Mouse (Mus musculus): ENCODE data around the gene Parn.
A peak's percentile ranks its signal among the peaks of the same experiment; 100 is the strongest.
"Not testable (repeated sequence)": the region's sequence is repeated elsewhere in the genome, so short reads cannot be mapped to it uniquely, and the experiment has no call there.

Parn gene

DNA sequence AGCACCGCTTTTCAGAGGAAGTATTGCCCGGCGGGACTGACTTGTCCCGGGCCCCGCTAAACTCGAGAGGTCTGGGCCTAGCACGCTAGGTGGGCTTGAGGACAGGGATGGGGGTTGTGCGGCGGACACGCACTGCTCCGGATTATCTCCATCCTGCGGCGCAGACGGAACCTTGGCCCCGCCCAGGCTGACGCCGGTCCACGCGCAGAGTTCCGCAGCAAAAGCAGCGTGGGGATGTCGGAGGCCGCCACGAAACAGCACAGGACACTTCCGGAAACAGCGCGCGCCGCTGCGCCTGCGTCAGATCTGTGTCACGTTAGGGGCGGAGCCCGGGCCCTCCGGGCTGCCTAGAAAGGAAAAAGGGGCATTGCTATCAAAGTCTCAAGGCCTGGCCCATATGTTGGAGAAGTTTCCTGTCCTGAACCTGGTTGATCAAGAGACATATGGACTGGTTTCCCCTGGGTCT lies at the start of gene Parn:
TSS of gene Parn (minus strand) at position 293 of the 466 bp plus-strand sequence.
- peak; percentile 90 to 94 for DNase-seq

GRCm38 (mm10) chr16:13716821-13717553 lies 49.0 kb upstream of the Parn start:
- DNase-seq: no peak

DNA sequence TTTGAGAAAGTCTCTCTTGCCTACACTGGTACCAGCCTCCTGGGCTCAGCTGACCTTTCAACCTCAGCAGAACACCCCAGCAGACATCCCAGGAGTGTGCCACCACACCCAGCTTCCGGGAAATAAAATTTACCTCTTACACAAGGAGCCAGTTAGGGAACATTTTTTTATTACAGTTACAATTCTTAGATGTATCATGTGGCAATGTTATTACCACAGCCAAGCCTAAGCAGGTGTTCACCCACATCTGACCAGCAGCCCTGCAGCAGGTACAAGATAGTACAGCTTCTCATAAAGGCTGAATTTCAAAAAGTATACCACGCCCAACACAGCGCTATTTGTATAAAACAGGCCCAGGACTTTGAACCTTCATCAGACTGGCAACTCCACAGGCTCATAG lies 46.9 kb upstream of the Parn start:
- no peak for DNase-seq

GRCm38 (mm10) chr16:13704676-13705075 lies 36.7 kb upstream of the Parn start:
- DNase-seq: no peak

- peak in 1 of 2 experiments; percentile 5 for DNase-seq
These were observed 34.2 kb upstream of the Parn start for GRCm38 (mm10) chr16:13702184-13702583.

DNA sequence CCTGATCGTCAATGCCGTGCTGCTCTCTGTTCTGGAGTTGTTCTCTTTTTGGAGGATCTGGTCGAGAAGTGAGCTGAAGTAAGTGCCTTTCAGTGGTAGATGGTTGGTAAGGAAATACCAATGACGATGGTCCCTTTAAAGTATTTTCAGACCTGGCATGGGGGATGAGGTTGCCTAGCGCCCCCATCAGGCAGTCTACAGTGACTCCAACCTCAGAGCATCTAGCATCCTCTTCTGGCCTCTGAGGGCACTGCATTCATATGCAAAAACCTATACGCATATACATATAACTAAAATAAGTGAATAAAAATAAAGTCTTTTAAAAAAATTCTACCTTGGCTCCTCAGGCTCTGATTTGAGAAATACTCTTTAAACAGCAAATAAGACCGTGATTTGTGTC lies 31.0 kb upstream of the Parn start:
- no peak for DNase-seq

DNA sequence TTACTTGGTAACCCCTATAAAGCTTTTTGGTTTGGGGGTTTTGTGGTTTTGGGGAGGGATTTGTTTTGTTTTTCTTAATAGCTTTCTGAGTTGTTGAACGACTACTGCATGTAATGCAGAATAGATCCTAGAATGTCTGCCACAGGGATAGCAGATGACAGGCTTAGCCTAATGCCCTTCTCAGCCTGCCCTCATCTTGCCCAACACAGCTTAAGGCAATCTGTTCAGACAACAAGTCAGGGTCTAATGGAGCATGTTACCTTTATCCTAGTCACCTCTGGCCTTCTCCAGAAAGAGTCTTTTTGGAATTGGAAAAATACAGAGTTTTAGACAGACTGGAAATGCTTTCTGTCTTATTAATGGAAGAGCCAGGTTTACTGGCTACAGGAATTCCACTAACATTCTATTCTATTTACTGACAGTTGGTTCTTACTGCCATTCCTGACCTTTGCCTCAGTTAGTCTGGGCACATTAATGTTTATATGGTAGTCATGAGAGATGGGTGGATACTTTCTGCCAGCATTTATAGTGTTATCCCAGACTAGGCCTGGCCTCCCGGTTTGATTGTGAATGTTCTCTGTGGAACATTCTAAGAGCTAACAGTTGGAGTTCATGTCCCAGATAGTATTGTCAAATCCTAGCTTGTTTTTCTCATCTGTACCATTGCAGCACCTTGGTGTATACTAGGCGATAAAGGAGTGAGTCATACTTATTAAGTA lies 10.8 kb upstream of the Parn start:
- DNase-seq: no peak

DNA sequence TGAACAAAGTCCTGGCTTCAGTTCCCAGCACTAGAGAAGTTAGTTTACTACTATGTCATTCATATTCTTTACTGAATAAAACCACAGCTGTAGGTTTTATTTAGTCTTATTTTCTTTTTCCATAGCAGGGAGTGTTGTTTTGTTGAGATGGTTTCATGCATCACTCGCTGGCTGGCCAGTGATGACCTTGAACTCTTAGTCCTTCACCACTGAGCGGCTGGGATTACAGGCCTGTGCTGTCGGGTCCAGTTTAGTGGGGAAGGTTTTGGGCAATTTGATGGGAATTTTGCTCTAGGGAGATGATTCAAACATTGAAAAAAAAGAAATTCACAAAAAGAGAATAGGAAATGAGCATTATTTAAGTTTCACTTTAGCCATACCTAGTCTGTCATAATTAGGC lies 6.5 kb upstream of the Parn start:
- DNase-seq: no peak

DNA sequence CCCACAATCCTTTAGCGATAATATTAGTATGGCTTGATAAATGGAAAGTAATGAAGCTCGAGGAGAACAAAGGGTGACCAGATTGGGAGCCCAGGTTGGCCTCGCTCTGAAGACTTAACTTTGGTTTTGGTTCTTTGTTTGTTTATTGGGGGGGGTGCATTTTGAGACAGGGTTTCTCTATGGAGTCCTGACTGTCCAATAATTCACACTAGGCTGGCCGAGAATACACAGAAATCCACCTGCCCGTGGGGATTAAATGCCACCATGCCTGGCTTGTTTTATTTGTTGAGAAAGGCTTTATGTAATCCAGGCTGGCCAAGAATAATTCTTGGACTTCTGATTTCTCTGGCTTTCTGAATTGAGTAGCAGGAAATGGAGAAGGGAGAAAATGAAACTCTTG lies 5.1 kb upstream of the Parn start:
- no peak for DNase-seq

- DNase-seq: peak; percentile 61 to 66
These were observed 4.5 kb upstream of the Parn start for GRCm38 (mm10) chr16:13672386-13672898.

DNA sequence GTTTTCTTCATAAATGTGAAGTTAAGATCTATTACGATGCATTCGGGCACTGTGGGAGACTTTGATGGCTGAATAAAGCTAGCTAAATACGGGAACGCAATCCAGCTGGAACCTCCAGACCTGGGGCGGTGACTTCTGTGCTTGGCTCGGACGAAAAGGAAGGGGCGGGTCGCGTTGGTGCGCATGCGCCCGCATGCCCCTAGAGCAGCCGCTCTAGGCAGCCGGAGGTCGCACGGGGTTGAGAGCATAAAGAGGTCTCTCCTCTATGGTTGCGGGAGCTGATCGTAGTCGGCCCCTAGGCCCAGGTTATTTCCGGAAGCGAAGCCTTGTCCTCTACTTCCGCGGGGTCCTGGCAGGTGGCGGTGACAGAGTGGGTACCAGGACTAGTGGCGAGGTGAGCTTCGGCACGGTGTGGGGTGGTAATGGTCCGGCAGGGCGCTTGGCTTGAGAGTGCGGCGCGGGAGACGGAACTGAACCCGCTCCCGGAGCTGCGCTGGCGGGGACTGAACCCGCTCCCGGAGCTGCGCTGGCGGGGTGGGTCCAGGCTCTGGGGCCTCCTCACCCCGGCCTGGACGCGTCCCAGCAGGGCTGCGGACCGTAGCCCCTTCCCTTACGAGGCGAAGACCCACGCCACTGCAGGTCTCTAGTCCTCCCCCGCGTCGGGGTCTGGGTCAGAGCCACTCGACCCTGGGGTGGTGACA lies 3.9 kb upstream of the Parn start, which contains the start of the genes Bfar and 3110001I22Rik:
TSS of gene Bfar (plus strand) at position 174 of the 701 bp plus-strand sequence.
TSS of gene 3110001I22Rik (plus strand) at position 245 of the 701 bp plus-strand sequence.
- DNase-seq: peak; percentile 92 to 93

GRCm38 (mm10) chr16:13670896-13671295 lies 2.9 kb upstream of the Parn start:
- DNase-seq: not testable (repeated sequence)

- DNase-seq: no peak
These were observed 1.3 kb upstream of the Parn start for GRCm38 (mm10) chr16:13669282-13669681.

GRCm38 (mm10) chr16:13668402-13669108 lies 585 bp upstream of the Parn start:
- DNase-seq: no peak

DNA sequence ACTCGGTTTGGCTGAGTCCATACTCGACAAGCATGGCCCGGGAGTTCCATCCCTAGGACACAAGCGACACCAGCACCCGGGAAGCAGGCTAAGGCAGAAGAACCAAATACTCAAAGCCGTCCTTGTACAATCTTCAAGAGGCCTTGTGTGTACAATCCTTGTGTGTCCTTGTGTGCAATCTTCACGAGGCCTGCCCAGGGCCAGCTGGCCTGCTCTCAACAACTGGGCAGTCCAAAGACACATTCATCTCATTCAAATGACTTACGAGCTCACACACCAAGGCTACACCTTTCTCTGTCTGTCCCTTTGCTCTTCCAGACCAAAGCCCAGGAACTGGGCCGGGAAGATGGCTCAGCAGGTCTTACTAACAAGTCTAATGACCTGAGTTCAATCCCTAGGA lies 7.2 kb downstream of the Parn start:
- DNase-seq: no peak

- DNase-seq: no peak
These were observed 9.1 kb downstream of the Parn start for GRCm38 (mm10) chr16:13658886-13659285.

GRCm38 (mm10) chr16:13645930-13646329 lies 22.0 kb downstream of the Parn start:
- DNase-seq: no peak

- no peak for DNase-seq
These were observed 23.5 kb downstream of the Parn start for GRCm38 (mm10) chr16:13644474-13644873.

DNA sequence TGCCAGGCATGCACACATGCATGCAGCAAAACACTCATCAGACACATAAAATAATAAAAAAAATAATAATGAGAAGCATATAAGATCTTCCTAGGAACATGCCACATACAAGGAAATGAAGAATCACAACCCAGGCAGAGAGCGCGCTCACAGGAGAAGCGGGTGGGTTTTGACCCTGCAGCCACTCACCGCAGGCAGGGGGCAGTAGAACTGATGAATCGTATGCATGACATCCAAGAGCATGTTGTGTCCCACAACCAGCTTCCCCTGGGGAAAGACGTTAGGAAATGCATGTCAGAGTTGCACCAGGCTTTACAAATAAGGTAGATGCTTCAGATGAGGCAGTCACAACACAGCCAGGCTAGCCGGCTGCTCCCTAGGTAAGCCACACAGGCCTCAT lies 27.9 kb downstream of the Parn start:
- peak in 1 of 2 experiments; percentile 4 for DNase-seq

GRCm38 (mm10) chr16:13639508-13639907 lies 28.5 kb downstream of the Parn start:
- DNase-seq: no peak

- DNase-seq: not testable (repeated sequence)
These were observed 29.8 kb downstream of the Parn start for GRCm38 (mm10) chr16:13638198-13638597.

DNA sequence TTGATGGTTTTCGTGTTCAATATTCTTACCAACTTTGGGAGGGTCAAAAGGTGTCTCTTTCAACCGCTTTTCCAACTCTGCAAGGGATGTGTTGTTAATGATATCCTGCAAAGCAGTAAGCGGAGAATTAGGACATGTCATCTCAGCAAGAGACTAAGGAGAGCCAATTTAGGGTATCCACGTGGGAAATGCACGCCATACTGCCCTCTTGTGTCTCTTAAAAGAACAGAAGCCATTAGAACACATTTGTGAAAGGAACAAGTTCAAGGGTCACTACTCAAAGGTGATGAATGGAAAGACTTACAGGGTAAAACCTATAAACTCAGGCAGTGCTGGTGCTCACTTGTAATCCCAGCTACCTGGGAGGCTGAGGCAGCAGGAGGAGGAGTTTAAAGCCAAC lies 39.6 kb downstream of the Parn start:
- DNase-seq: no peak

All from kidney, adult 8-10 months (tissue).